Mouse (Mus musculus): ENCODE results near the gene Padi2. TPM values are rescaled to one million over a fixed set of nuclear protein-coding genes. Genes with fewer than 3 reads are reported as not detected.
A peak's percentile ranks its signal among the peaks of the same experiment; 100 is the strongest.

The Padi2 gene
- total RNA-seq, 2 experiments from 2014 or later, result 0.97 to 1.4 TPM

DNA sequence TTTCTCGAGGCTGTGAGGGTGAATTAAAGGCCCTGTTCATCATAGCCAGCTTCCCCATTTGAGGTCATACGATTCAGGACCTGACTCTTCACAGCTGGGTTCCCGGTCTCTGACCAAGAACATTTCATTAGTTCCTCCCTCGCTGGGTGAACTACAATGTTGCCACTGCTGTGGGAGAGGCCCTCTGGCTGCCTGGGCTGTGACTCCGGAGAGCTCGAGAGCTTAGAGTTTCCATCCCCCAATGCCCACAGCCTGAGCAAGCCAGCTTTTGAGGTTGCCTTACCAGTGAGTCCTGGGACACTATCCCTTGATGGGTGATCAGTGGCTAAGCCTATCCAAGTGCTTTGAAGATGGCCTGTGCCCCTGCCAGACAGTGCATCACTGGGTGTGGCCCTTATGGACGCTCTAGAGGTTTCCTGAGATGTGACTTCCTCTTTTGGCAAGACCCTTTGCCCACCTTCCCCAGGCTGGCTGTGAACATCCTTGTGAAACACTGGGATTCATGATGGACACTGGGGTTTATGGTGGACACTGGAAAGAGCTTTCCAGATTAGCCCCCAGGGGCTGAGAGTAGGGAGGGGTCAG, 82.7 kb downstream of the Padi2 start:
- DNase-seq, result peak; percentile 25 to 64

- DNase-seq, result no peak
Observed at GRCm38 (mm10) chr4:140989447-140989846, 83.3 kb downstream of the Padi2 start.

- no peak for DNase-seq
Observed at GRCm38 (mm10) chr4:140992215-140992614, 86.1 kb downstream of the Padi2 start.

DNA sequence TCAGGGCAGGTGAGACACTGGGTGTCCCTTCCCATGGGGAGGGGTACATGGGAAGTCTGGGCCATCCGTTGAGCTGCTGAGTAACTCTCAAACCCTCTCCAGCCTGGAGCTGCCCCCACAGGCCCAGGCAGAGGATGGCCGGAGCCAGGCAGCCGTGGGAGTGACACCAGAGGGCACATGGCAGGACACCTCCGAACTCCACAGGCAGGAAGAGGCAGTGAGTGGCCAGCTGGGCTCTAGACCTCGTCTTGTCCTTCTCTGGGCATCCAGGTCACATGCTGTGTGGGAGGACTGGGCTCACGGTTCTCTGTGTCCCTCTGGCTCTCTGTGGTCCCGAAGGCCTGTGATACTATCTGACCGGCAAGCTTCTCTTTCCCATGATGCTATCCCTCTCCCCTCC, 87.7 kb downstream of the Padi2 start:
- DNase-seq, result no peak

DNA sequence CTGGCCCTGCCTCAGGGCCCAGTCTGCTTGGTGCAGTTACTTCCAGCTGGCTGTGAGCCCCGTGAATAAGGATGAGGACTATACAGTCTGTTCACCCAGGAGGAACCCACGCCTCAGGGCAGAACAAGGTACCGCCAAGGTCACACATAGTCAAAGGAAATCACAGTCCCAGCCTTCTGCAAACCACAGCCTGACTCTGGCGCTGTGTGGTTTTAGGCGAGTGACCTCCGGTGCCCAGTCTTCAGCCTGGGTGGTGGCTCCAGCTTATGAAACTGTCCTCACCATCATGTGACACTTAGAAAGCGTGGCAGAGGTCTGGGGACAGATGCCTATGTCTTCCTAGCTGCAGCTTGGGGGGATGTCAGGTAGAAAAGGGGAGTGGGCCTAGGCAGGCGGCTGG, 89.7 kb downstream of the Padi2 start:
- no peak for DNase-seq

- DNase-seq, result no peak
Observed at GRCm38 (mm10) chr4:140996812-140997211, 90.7 kb downstream of the Padi2 start.

Other genes starting within 250 kb of the Padi2 start
- 10 to 100 TPM; 68.5 to 72.7 TPM for gene Arhgef10l, start 240.3 kb upstream of the Padi2 start, total RNA-seq (2021)
- gene Rcc2, start 205.8 kb upstream of the Padi2 start, total RNA-seq (2021), result 10 to 100 TPM; 12.2 to 14.9 TPM
- not detected for gene Padi6, start 163.7 kb upstream of the Padi2 start, total RNA-seq (2021)
- gene Padi4, start 132.1 kb upstream of the Padi2 start, total RNA-seq (2021), result 1 to 10 TPM in 1 of 2 experiments, under 1 TPM in 1; 0.51 to 1.5 TPM
- gene Padi3, start 95.7 kb upstream of the Padi2 start, total RNA-seq (2021), result under 1 TPM in 1 of 2 experiments, not detected in 1; 0.15 TPM
- under 1 TPM in 1 of 2 experiments, not detected in 1; 0.23 TPM for gene Padi1, start 60.6 kb upstream of the Padi2 start, total RNA-seq (2021)
- 1,000 to 10,000 TPM; 1,306 to 1,387 TPM for gene Sdhb, start 54.9 kb downstream of the Padi2 start, total RNA-seq (2021)
- 10 to 100 TPM; 14.3 to 17.3 TPM for gene Atp13a2, start 80.5 kb downstream of the Padi2 start, total RNA-seq (2021)
- gene Mfap2, start 104.1 kb downstream of the Padi2 start, total RNA-seq (2021), result 1 to 10 TPM; 1.6 to 2.5 TPM
- gene Crocc, start 154.2 kb downstream of the Padi2 start, total RNA-seq (2021), result 1 to 10 TPM; 4.1 to 4.3 TPM
- 10 to 100 TPM; 13.4 to 14.5 TPM for gene Necap2, start 172.0 kb downstream of the Padi2 start, total RNA-seq (2021)
- not detected for gene Spata21, start 182.0 kb downstream of the Padi2 start, total RNA-seq (2021)
- gene Szrd1, start 233.4 kb downstream of the Padi2 start, total RNA-seq (2021), result 10 to 100 TPM; 87.6 to 95.7 TPM
- gene Fbxo42, start 241.6 kb downstream of the Padi2 start, total RNA-seq (2021), result 10 to 100 TPM; 10.4 to 10.8 TPM

Data from heart, adult 18-20 months (tissue).